ENCODE assay signal across 9 mouse cellular contexts in the genomic region with DNA sequence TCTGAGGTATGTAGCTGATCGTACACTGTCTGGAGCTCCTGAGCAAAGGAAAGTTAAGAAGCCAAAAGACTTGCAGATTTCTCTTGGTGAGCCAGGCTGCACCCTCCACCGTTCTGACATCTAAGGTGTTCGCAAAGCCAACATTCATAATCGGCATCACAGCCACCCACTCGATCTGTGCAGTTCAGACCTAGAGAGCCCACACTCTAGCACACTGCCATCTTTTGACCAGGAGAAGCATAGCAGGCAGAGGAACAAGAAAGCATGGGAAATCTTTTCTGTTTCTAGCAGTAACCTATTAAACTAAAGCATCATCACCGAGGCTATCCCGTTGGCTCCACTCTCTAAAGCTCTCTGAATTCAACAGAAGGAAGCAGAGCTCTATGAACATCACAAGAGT. TPM values are rescaled to one million over a fixed set of nuclear protein-coding genes. Genes with fewer than 3 reads are reported as not detected.
DNase-seq lines count a peak whose midpoint lies in the region; ATAC-seq and TF ChIP-seq lines count a peak whose summit lies in the region.
"Had no signal": no experiment of that assay in that cellular context is flagged by ENCODE, and none has a peak within 500 bp of the region (broad histone marks: within the 10 kb centered on the region; RNA-seq: fewer than 3 reads in every experiment).

No protein-coding gene starts in this region.

- ATAC-seq in embryonic facial prominence, embryonic 11.5 days (replicated peaks; ENCODE audit: insufficient number of reproducible peaks, low FRiP score, low TSS enrichment, low read depth) = no peak
- peak; percentile 51; the same call in 1 of the 2 replicates for ATAC-seq in kidney, embryonic 16.5 days (ENCODE audit: low FRiP score, low TSS enrichment)
- no peak; the same call in 1 of the 2 replicates for ATAC-seq in lung, embryonic 14.5 days (ENCODE audit: insufficient read depth)

- no peak overlapping the region for H3K27ac ChIP-seq in embryonic facial prominence, embryonic 11.5 days (replicated peaks; ENCODE audit: low read depth, low read length)
- H3K27ac ChIP-seq in kidney, embryonic 16.5 days (ENCODE audit: low read length) = no peak overlapping the region
- no peak overlapping the region for H3K27ac ChIP-seq in lung, embryonic 14.5 days (ENCODE audit: low read depth)
- H3K27ac ChIP-seq: limb, embryonic 12.5 days had no signal

- TF ChIP-seq CTCF in E14TG2a.4 (conservative IDR thresholded peaks at IDR 0.05; ENCODE audit: low read length) = peak; percentile 50
- TF ChIP-seq CTCF in lung, embryonic 14.5 days (IDR thresholded peaks at IDR 0.05; ENCODE audit: low read depth) = peak; percentile 72

- no peak overlapping the region for H3K4me2 ChIP-seq in embryonic facial prominence, embryonic 11.5 days (ENCODE audit: low read depth, low read length)
- H3K4me2 ChIP-seq in kidney, embryonic 16.5 days (replicated peaks; ENCODE audit: low read depth, low read length) = no peak overlapping the region
- no peak overlapping the region for H3K4me2 ChIP-seq in lung, embryonic 14.5 days
- H3K4me2 ChIP-seq: limb, embryonic 12.5 days had no signal

- peak; percentile 4 to 43 for DNase-seq in frontal cortex, adult 2 months (ENCODE audit: extremely low spot score in 1 of 2, low spot score in 1 of 2)
- no peak for DNase-seq in frontal cortex, postnatal 25 days (ENCODE audit: low spot score in 2 of 2)
- peak; percentile 58 for DNase-seq in embryonic facial prominence, embryonic 11.5 days (ENCODE audit: low spot score)
- peak; percentile 69 for DNase-seq in lung, embryonic 14.5 days
- peak; percentile 30 to 35 for DNase-seq in right cerebral cortex, postnatal 10 days (ENCODE audit: low spot score in 2 of 2)
- no peak for DNase-seq in spleen, postnatal 36 days (ENCODE audit: low spot score in 2 of 2)

- no peaks in the 10 kb centered on the region for H3K9me3 ChIP-seq in E14TG2a.4 (ENCODE audit: low read length)
- no peaks in the 10 kb centered on the region for H3K9me3 ChIP-seq in embryonic facial prominence, embryonic 11.5 days (replicated peaks; ENCODE audit: control insufficient read depth, low read length)
- no peaks in the 10 kb centered on the region for H3K9me3 ChIP-seq in kidney, embryonic 16.5 days (ENCODE audit: low read length)
- H3K9me3 ChIP-seq in lung, embryonic 14.5 days (ENCODE audit: low read depth, low read length) = no peaks in the 10 kb centered on the region
- H3K9me3 ChIP-seq: limb, embryonic 12.5 days had no signal

- no peaks in the 10 kb centered on the region for H3K4me1 ChIP-seq in E14TG2a.4 (replicated peaks; ENCODE audit: low read depth, low read length)
- H3K4me1 ChIP-seq in embryonic facial prominence, embryonic 11.5 days (ENCODE audit: control insufficient read depth, insufficient read depth, low read length) = no peaks in the 10 kb centered on the region
- H3K4me1 ChIP-seq in kidney, embryonic 16.5 days (ENCODE audit: insufficient read depth, low read length) = no peaks in the 10 kb centered on the region
- no peaks in the 10 kb centered on the region for H3K4me1 ChIP-seq in lung, embryonic 14.5 days (ENCODE audit: insufficient read depth)
- H3K4me1 ChIP-seq: limb, embryonic 12.5 days had no signal

- WGBS in embryonic facial prominence, embryonic 11.5 days = 55% methylated on average over 7 of the region's 7 CpGs
- 45% methylated on average over 7 of the region's 7 CpGs for WGBS in kidney, embryonic 16.5 days
- 25% methylated on average over 7 of the region's 7 CpGs for WGBS in lung, embryonic 14.5 days

- H3K4me3 ChIP-seq in E14TG2a.4 (replicated peaks; ENCODE audit: low read length) = no peak overlapping the region
- H3K4me3 ChIP-seq in embryonic facial prominence, embryonic 11.5 days (ENCODE audit: low read depth, low read length) = no peak overlapping the region
- H3K4me3 ChIP-seq in kidney, embryonic 16.5 days (ENCODE audit: low read length) = no peak overlapping the region
- H3K4me3 ChIP-seq in lung, embryonic 14.5 days (ENCODE audit: low read depth, low read length) = no peak overlapping the region
- H3K4me3 ChIP-seq: limb, embryonic 12.5 days had no signal

- H3K9ac ChIP-seq in embryonic facial prominence, embryonic 11.5 days (replicated peaks; ENCODE audit: low read length) = no peak overlapping the region
- H3K9ac ChIP-seq in kidney, embryonic 16.5 days (replicated peaks; ENCODE audit: low read length) = no peak overlapping the region
- H3K9ac ChIP-seq in lung, embryonic 14.5 days = no peak overlapping the region
- H3K9ac ChIP-seq: limb, embryonic 12.5 days had no signal

- H3K27me3 ChIP-seq in E14TG2a.4 (ENCODE audit: insufficient read depth, low read length) = no peaks in the 10 kb centered on the region
- H3K27me3 ChIP-seq in embryonic facial prominence, embryonic 11.5 days (ENCODE audit: control insufficient read depth, insufficient read depth, low read length) = no peaks in the 10 kb centered on the region
- no peaks in the 10 kb centered on the region for H3K27me3 ChIP-seq in kidney, embryonic 16.5 days (ENCODE audit: insufficient read depth, low read length)
- H3K27me3 ChIP-seq in lung, embryonic 14.5 days (ENCODE audit: insufficient read depth, low read length) = no peaks in the 10 kb centered on the region
- H3K27me3 ChIP-seq: limb, embryonic 12.5 days had no signal

- H3K36me3 ChIP-seq in E14TG2a.4 (ENCODE audit: insufficient read depth, low read length) = no peaks in the 10 kb centered on the region
- H3K36me3 ChIP-seq in embryonic facial prominence, embryonic 11.5 days (replicated peaks; ENCODE audit: control insufficient read depth, insufficient read depth, low read depth, low read length) = no peaks in the 10 kb centered on the region
- H3K36me3 ChIP-seq in kidney, embryonic 16.5 days (ENCODE audit: insufficient read depth, low read length) = no peaks in the 10 kb centered on the region
- no peaks in the 10 kb centered on the region for H3K36me3 ChIP-seq in lung, embryonic 14.5 days (ENCODE audit: insufficient read depth)
- H3K36me3 ChIP-seq: limb, embryonic 12.5 days had no signal

RNA-seq across cellular contexts. Expression of a gene that starts 59.2 kb away (rescaled TPM):
- 0.18 and 0.48 TPM in 2 replicates for polyA plus RNA-seq in frontal cortex, adult 2 months (2012; rRNA removed)
- not detected in 2 replicates for polyA plus RNA-seq in embryonic facial prominence, embryonic 11.5 days (2014; fragmentation: Nextera tagmentation; extraction: Ambion mirVana)
- 0.19 and 0.39 TPM in 2 replicates for polyA plus RNA-seq in kidney, embryonic 16.5 days (2015; fragmentation: Nextera tagmentation; extraction: Ambion mirVana)
- polyA plus RNA-seq in lung, embryonic 14.5 days (2014; fragmentation: Nextera tagmentation; extraction: Ambion mirVana) = 1.7 and 1.9 TPM in 2 replicates

Comparison
In these comparisons a context has a peak if more than half of its experiments do, and no peak if none do; other contexts are left out.
1. DNase-seq: peak in frontal cortex, adult 2 months (2 of 2), embryonic facial prominence, embryonic 11.5 days (single experiment), lung, embryonic 14.5 days (single experiment) and right cerebral cortex, postnatal 10 days (2 of 2); none in frontal cortex, postnatal 25 days (0 of 2) and spleen, postnatal 36 days (0 of 2).